Mouse (Mus musculus) heart, adult 2 months (tissue): Measurements from ENCODE around the gene Kdm5b.

Experiments
- CTCF ChIP-seq: fragments of 200-600 bp; IDR thresholded peaks from 2 replicates; pipeline ENCODE4 v1.8.1; 2022; ENCODE audit warnings: antibody characterized with exemption, mild to moderate bottlenecking, moderate library complexity
- POLR2A ChIP-seq: fragments of 200-500 bp; IDR thresholded peaks from 2 replicates; pipeline ENCODE4 v1.6.1; 2011; ENCODE audit warnings: mild to moderate bottlenecking, low read depth, low read length, control low read depth; ENCODE audit not compliant: insufficient read depth

DNA sequence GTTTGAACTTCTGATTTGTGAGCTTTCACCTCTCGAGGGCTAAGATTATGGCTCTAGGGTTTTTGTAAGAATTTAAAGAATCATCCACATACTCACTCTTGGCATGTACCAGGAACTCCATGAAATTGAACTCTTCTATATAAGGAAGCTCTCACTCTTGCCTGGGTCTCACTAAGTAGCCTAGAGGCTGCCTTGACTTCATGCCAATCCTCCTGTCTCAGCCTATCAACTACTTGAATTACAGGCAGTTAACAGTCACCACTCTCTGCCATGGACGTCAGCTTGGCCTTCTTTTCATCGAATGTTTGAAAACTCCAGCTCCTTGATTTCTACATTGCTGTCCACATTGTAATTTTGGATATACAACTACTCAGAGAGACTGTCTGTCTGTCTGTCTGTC is 7.6 kb upstream of the Kdm5b start:
- no peak for TF ChIP-seq CTCF
- no peak for TF ChIP-seq POLR2A
